Mouse (Mus musculus): ENCODE measurements around the gene Vmn1r84. TPM values are rescaled to one million over a fixed set of nuclear protein-coding genes. Genes with fewer than 3 reads are reported as not detected.

Gene Vmn1r84
- not detected in 2 replicates for polyA plus RNA-seq (2015; fragmentation: Nextera tagmentation; extraction: Ambion mirVana)

GRCm38 (mm10) chr7:12369173-12369572, at the start of gene Vmn1r84:
Vmn1r84 (minus strand) TSS chr7:12369273.
- ATAC-seq (replicated peaks; ENCODE audit: low FRiP score): no peak
- Histone ChIP-seq H3K9me3 (replicated peaks) (no peaks in the 10 kb centered on the region), H3K4me1 (no peaks in the 10 kb centered on the region), H3K4me2 (no peak within 1 kb of the TSS), H3K27me3 (no peaks in the 10 kb centered on the region), H3K27ac (no peak within 1 kb of the TSS), H3K4me3 (replicated peaks) (no peak within 1 kb of the TSS), H3K36me3 (no peaks in the 10 kb centered on the region), H3K9ac (no peak within 1 kb of the TSS)
- WGBS: 62% methylated on average over 1 of the region's 1 CpGs

DNA sequence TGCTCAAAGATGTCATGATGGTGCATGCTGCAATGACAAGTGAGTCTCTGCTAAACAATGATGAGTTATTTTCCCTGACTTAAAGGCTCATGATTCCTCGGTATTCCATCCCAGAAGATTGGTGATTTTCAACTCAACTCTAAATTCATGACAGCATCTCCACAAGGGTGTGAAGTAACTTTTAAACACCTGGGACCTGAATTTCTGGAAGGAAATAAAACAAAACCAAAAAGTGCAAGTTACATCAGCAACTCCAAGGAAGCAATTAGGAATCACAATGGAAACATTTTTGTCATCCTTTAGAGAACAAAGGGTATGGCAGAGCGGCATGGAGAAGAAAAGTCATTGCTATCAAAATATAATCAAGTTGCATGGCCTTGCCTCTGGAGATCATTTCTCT, 39.7 kb downstream of the Vmn1r84 start, which contains the start of gene Vmn1r83:
TSS of gene Vmn1r83 (minus strand) at position 101 of the 400 bp plus-strand sequence.
- H3K4me1 ChIP-seq: no peaks in the 10 kb centered on the region
- WGBS: 76% methylated on average over 2 of the region's 2 CpGs
- no peaks in the 10 kb centered on the region for H3K27me3 ChIP-seq
- no peak for ATAC-seq (replicated peaks; ENCODE audit: low FRiP score)
- H3K36me3 ChIP-seq: no peaks in the 10 kb centered on the region
- no peak within 1 kb of the TSS for H3K4me3 ChIP-seq (replicated peaks)
- H3K9me3 ChIP-seq (replicated peaks): 0 out of 2 replicates have a peak, but pooled peaks cover 4% of the 10 kb centered on the region
- no peak within 1 kb of the TSS for H3K9ac ChIP-seq
- H3K27ac ChIP-seq: no peak within 1 kb of the TSS
- no peak within 1 kb of the TSS for H3K4me2 ChIP-seq

Small RNA genes within 50 kb of the gene (microRNA-seq; reads per million reads assigned to microRNA genes)
- gene Gm23521: not detected

Other genes starting within 250 kb of the Vmn1r84 start
- gene Vmn1r78, start 219.0 kb downstream of the Vmn1r84 start, polyA plus RNA-seq (2015; fragmentation: Nextera tagmentation; extraction: Ambion mirVana): not detected in 2 replicates
- gene Vmn1r79, start 198.0 kb downstream of the Vmn1r84 start, polyA plus RNA-seq (2015; fragmentation: Nextera tagmentation; extraction: Ambion mirVana): not detected in 2 replicates
- gene Vmn1r80, start 180.0 kb downstream of the Vmn1r84 start, polyA plus RNA-seq (2015; fragmentation: Nextera tagmentation; extraction: Ambion mirVana): not detected in 2 replicates
- not detected in 2 replicates for gene Vmn1r81, start 101.0 kb downstream of the Vmn1r84 start, polyA plus RNA-seq (2015; fragmentation: Nextera tagmentation; extraction: Ambion mirVana)
- not detected in 2 replicates for gene Vmn1r82, start 68.8 kb downstream of the Vmn1r84 start, polyA plus RNA-seq (2015; fragmentation: Nextera tagmentation; extraction: Ambion mirVana)
- gene Vmn1r83, start 39.8 kb downstream of the Vmn1r84 start, polyA plus RNA-seq (2015; fragmentation: Nextera tagmentation; extraction: Ambion mirVana): not detected in 2 replicates
- 3.0 and 3.8 TPM in 2 replicates for gene Zfp551, start 53.5 kb upstream of the Vmn1r84 start, polyA plus RNA-seq (2015; fragmentation: Nextera tagmentation; extraction: Ambion mirVana)
- gene Zfp606, start 109.0 kb upstream of the Vmn1r84 start, polyA plus RNA-seq (2015; fragmentation: Nextera tagmentation; extraction: Ambion mirVana): 25.8 and 26.1 TPM in 2 replicates
- not detected in 2 replicates for gene 2900092C05Rik, start 143.2 kb upstream of the Vmn1r84 start, polyA plus RNA-seq (2015; fragmentation: Nextera tagmentation; extraction: Ambion mirVana)
- gene Vmn2r53, start 239.5 kb upstream of the Vmn1r84 start, polyA plus RNA-seq (2015; fragmentation: Nextera tagmentation; extraction: Ambion mirVana): 0.01 TPM in 1 of 2 replicates, not detected in the other